Mouse (Mus musculus): ENCODE measurements around the gene Fam186b. TPM values are rescaled to one million over a fixed set of nuclear protein-coding genes. Genes with fewer than 3 reads are reported as not detected.
"Not testable (repeated sequence)": the region's sequence is repeated elsewhere in the genome, so short reads cannot be mapped to it uniquely, and the experiment has no call there.

Fam186b gene
- total and polyA plus RNA-seq, 2 experiments, result not detected

DNA sequence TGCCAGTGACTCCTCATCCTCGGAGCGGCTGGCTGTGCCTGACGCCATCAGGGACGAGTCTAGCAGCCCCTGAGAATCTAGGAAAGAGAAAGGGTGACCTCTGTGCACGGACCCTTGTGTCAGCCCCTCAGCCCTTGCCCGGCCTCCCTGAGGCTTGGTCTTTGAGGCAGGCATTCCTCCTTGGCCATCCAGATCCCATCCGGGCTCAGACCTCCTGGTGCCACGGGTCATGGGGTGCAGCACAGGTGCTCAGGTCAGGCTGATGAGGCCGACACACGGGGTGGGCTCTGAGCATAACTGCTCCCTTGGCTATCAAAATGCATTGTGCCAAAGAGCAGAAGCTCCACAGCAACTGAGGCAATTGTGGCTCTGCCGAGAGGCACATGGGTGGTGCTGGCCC, 45.8 kb downstream of the Fam186b start:
- WGBS, result 93% methylated on average over 11 of the region's 11 CpGs
- H3K4me1 ChIP-seq (ENCODE audit: control insufficient read depth, insufficient read depth, low read length), result peaks cover 5% of the 10 kb centered on the region; the same call in 1 of the 2 replicates
- H3K36me3 ChIP-seq (ENCODE audit: control insufficient read depth, insufficient read depth, low read length), result peaks cover 4% of the 10 kb centered on the region
- H3K27ac ChIP-seq (replicated peaks; ENCODE audit: insufficient read depth, low read depth, low read length), result no peak overlapping the region
- TF ChIP-seq CTCF (IDR thresholded peaks at IDR 0.05; ENCODE audit: low read depth, low read length), result no peak
- TF ChIP-seq POLR2A (IDR thresholded peaks at IDR 0.05; ENCODE audit: extremely low read depth, insufficient read depth, low read length), result no peak
- no peaks in the 10 kb centered on the region for H3K27me3 ChIP-seq (ENCODE audit: control insufficient read depth, insufficient read depth, low read length)
- H3K4me3 ChIP-seq (ENCODE audit: insufficient read depth, low read depth, low read length), result no peak overlapping the region
- H3K9ac ChIP-seq (ENCODE audit: low read depth, low read length), result no peak overlapping the region
- no peak for DNase-seq (ENCODE audit: extremely low read depth, low read depth, low spot score)
- H3K79me2 ChIP-seq (ENCODE audit: control insufficient read depth, insufficient read depth, low read length), result peaks cover 5% of the 10 kb centered on the region; the same call in 1 of the 2 replicates

GRCm38 (mm10) chr15:99248972-99249371, 46.7 kb downstream of the Fam186b start:
- no peak for DNase-seq (ENCODE audit: extremely low read depth, low read depth, low spot score)
- H3K79me2 ChIP-seq (ENCODE audit: control insufficient read depth, insufficient read depth, low read length), result peaks cover 5% of the 10 kb centered on the region; the same call in 1 of the 2 replicates
- H3K4me1 ChIP-seq (ENCODE audit: control insufficient read depth, insufficient read depth, low read length), result peaks cover 5% of the 10 kb centered on the region; the same call in 1 of the 2 replicates
- no peak overlapping the region for H3K9ac ChIP-seq (ENCODE audit: low read depth, low read length)
- no peak overlapping the region for H3K4me3 ChIP-seq (ENCODE audit: insufficient read depth, low read depth, low read length)
- H3K36me3 ChIP-seq (ENCODE audit: control insufficient read depth, insufficient read depth, low read length), result peaks cover 6% of the 10 kb centered on the region
- H3K27me3 ChIP-seq (ENCODE audit: control insufficient read depth, insufficient read depth, low read length), result no peaks in the 10 kb centered on the region
- no peak overlapping the region for H3K27ac ChIP-seq (replicated peaks; ENCODE audit: insufficient read depth, low read depth, low read length)
- TF ChIP-seq CTCF (IDR thresholded peaks at IDR 0.05; ENCODE audit: low read depth, low read length) (no peak), POLR2A (IDR thresholded peaks at IDR 0.05; ENCODE audit: extremely low read depth, insufficient read depth, low read length) (no peak)
- WGBS, result 93% methylated on average over 9 of the region's 9 CpGs

GRCm38 (mm10) chr15:99246736-99247135, 49.0 kb downstream of the Fam186b start:
- not testable (repeated sequence) for H3K4me1 ChIP-seq (ENCODE audit: control insufficient read depth, insufficient read depth, low read length); H3K4me3 ChIP-seq (ENCODE audit: insufficient read depth, low read depth, low read length); H3K27me3 ChIP-seq (ENCODE audit: control insufficient read depth, insufficient read depth, low read length); H3K79me2 ChIP-seq (ENCODE audit: control insufficient read depth, insufficient read depth, low read length); H3K9ac ChIP-seq (ENCODE audit: low read depth, low read length); H3K36me3 ChIP-seq (ENCODE audit: control insufficient read depth, insufficient read depth, low read length); DNase-seq (ENCODE audit: extremely low read depth, low read depth, low spot score); H3K27ac ChIP-seq (replicated peaks; ENCODE audit: insufficient read depth, low read depth, low read length)
- 92% methylated on average over 6 of the region's 6 CpGs for whole genome bisulfite sequencing

DNA sequence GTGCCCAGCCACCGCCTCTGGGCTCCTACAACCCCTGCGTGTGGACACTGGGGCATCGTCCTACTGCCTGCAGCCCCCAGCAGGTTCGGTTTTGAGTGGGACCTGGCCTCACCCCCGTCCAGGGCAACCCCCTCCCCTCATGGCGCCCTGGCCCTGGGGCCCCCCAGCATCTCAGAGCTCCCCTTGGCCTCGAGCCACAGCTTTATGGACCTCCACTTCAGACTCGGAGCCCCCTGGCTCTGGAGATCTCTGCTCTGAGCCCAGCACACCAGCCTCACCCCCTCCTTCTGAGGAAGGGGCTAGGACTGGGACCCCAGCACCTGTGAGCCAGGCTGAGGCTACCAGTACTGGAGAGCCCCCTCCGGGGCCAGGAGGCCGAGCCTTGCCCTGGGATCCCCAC, 53.6 kb downstream of the Fam186b start:
- Histone ChIP-seq H3K9ac (ENCODE audit: low read depth, low read length) (no peak overlapping the region), H3K36me3 (ENCODE audit: control insufficient read depth, insufficient read depth, low read length) (peaks cover 6% of the 10 kb centered on the region; the same call in 1 of the 2 replicates), H3K27ac (replicated peaks; ENCODE audit: insufficient read depth, low read depth, low read length) (no peak overlapping the region), H3K4me3 (ENCODE audit: insufficient read depth, low read depth, low read length) (no peak overlapping the region), H3K27me3 (ENCODE audit: control insufficient read depth, insufficient read depth, low read length) (no peaks in the 10 kb centered on the region), H3K79me2 (ENCODE audit: control insufficient read depth, insufficient read depth, low read length) (no peaks in the 10 kb centered on the region), H3K4me1 (ENCODE audit: control insufficient read depth, insufficient read depth, low read length) (no peaks in the 10 kb centered on the region)
- WGBS, result 92% methylated on average over 10 of the region's 10 CpGs
- DNase-seq (ENCODE audit: extremely low read depth, low read depth, low spot score), result no peak
- TF ChIP-seq CTCF (IDR thresholded peaks at IDR 0.05; ENCODE audit: low read depth, low read length) (no peak), POLR2A (IDR thresholded peaks at IDR 0.05; ENCODE audit: extremely low read depth, insufficient read depth, low read length) (no peak)

GRCm38 (mm10) chr15:99241249-99241648, 54.4 kb downstream of the Fam186b start:
- H3K36me3 ChIP-seq (ENCODE audit: control insufficient read depth, insufficient read depth, low read length), result peaks cover 6% of the 10 kb centered on the region; the same call in 1 of the 2 replicates
- no peak overlapping the region for H3K27ac ChIP-seq (replicated peaks; ENCODE audit: insufficient read depth, low read depth, low read length)
- 69% methylated on average over 4 of the region's 4 CpGs for WGBS
- H3K4me3 ChIP-seq (ENCODE audit: insufficient read depth, low read depth, low read length), result no peak overlapping the region
- DNase-seq (ENCODE audit: extremely low read depth, low read depth, low spot score), result no peak
- no peaks in the 10 kb centered on the region for H3K27me3 ChIP-seq (ENCODE audit: control insufficient read depth, insufficient read depth, low read length)
- H3K9ac ChIP-seq (ENCODE audit: low read depth, low read length), result no peak overlapping the region
- H3K4me1 ChIP-seq (ENCODE audit: control insufficient read depth, insufficient read depth, low read length), result no peaks in the 10 kb centered on the region
- no peaks in the 10 kb centered on the region for H3K79me2 ChIP-seq (ENCODE audit: control insufficient read depth, insufficient read depth, low read length)
- TF ChIP-seq POLR2A (IDR thresholded peaks at IDR 0.05; ENCODE audit: extremely low read depth, insufficient read depth, low read length) (no peak), CTCF (IDR thresholded peaks at IDR 0.05; ENCODE audit: low read depth, low read length) (no peak)

DNA sequence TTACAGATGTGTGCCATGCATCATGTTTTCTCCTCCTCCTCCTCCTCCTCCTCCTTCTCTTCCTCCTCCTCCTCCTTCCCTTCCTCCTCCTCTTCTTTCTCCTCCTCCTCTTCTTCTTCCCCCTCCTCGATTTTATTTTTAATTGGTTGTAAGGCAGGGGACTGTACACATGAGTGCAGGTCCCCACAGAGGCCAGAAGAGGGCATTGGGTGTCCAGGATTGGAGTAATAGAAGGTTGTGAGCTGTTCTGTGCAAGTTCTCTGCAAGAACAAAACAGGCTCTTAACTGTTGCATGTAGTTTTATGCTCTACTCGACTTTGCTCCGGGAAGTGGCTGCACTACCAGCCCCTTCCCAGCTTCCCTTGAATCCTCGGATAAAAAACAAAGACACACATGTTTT, 55.6 kb downstream of the Fam186b start:
- H3K79me2 ChIP-seq (ENCODE audit: control insufficient read depth, insufficient read depth, low read length), result no peaks in the 10 kb centered on the region
- H3K27me3 ChIP-seq (ENCODE audit: control insufficient read depth, insufficient read depth, low read length), result no peaks in the 10 kb centered on the region
- H3K4me1 ChIP-seq (ENCODE audit: control insufficient read depth, insufficient read depth, low read length), result no peaks in the 10 kb centered on the region
- WGBS, result 81% methylated on average over 4 of the region's 4 CpGs
- peak; percentile 10 for DNase-seq (ENCODE audit: extremely low read depth, low read depth, low spot score)
- H3K4me3 ChIP-seq (ENCODE audit: insufficient read depth, low read depth, low read length), result no peak overlapping the region
- TF ChIP-seq POLR2A (IDR thresholded peaks at IDR 0.05; ENCODE audit: extremely low read depth, insufficient read depth, low read length) (no peak), CTCF (IDR thresholded peaks at IDR 0.05; ENCODE audit: low read depth, low read length) (peak; percentile 38; the same call in 1 of the 2 replicates)
- no peak overlapping the region for H3K9ac ChIP-seq (ENCODE audit: low read depth, low read length)
- peaks cover 4% of the 10 kb centered on the region; the same call in 1 of the 2 replicates for H3K36me3 ChIP-seq (ENCODE audit: control insufficient read depth, insufficient read depth, low read length)
- H3K27ac ChIP-seq (replicated peaks; ENCODE audit: insufficient read depth, low read depth, low read length), result no peak overlapping the region
